Mouse (Mus musculus): ENCODE measurements around the gene Izumo1. TPM values are rescaled to one million over a fixed set of nuclear protein-coding genes. Genes with fewer than 3 reads are reported as not detected.

Gene Izumo1
- total RNA-seq, 2 experiments from 2014 or later, result 0.22 TPM; not detected in 1

DNA sequence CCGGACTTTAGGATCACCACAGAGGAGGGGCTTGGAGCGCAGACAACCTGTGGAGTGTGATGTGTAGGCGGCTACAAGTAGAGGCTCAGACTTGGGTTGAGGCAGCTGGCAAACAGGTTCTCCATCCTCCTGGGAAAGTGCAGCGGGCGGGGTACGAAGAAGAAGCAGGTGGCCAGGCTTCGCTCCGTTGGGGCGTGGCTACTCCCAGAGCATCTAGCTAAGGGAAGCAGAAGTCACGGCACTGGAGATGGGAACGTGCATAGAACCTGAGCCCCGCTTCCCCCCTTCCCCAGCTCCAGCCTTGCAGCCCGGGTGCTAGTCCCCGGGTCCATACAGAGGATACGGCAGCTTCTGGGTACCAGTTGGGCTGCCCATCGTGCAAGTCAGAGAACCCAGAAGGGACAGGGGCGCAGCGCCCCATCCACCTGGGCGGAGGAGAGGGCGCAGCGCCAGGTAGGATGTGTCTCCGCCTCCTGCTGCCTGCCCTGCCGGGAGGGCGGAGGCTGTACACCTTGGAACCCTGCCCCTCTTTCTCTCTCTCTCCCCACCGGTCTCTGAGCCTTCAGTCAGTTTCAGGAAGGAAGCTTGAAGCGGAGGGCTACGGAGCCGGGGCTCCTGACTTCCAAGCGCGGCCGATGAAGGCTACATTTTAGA lies 4.4 kb upstream of the Izumo1 start, which contains the start of gene Fut1:
Gene Fut1, plus strand, starts transcription at position 248 of the 654 bp plus-strand sequence.
- no peak for ATAC-seq (ENCODE audit: poor library complexity, severe bottlenecking)

DNA sequence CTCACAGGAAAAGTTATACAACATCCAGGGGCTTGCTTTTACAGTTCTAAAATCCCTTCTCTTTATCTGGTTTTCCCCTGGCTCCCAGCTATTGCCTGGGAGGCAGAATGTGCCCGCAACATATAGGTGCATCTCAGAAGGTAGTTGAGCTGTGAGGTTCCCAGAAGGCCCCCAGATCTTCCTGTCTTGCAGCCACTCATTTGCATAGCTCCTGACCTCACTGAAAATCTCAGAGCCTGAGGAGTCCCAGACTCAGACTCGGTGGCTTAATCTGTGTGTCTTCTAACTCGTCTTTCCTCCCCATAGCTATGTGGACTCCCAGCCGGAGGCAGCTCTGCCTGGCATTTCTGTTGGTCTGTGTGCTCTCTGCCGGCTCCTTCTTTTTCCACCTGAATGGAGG lies 3.3 kb upstream of the Izumo1 start:
- no peak for ATAC-seq (ENCODE audit: poor library complexity, severe bottlenecking)

DNA sequence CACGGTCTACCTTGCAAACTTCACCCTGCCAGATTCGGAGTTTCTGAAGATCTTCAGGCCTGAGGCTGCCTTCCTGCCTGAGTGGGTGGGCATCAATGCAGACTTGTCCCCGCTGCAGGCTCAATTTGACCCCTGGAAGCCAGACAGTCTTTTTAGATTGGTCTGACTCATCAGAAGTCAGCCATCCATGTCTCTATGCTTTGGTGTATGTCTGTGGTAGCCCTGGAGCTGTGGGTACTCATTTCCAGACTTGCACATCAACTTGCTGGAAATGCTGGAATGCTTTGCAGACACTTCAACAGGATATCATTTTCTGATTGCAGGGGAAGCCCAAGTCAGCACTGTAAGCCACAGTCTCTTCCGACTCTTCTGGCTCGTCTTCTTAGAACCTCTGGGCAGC lies 2.0 kb upstream of the Izumo1 start:
- no peak for ATAC-seq (ENCODE audit: poor library complexity, severe bottlenecking)

DNA sequence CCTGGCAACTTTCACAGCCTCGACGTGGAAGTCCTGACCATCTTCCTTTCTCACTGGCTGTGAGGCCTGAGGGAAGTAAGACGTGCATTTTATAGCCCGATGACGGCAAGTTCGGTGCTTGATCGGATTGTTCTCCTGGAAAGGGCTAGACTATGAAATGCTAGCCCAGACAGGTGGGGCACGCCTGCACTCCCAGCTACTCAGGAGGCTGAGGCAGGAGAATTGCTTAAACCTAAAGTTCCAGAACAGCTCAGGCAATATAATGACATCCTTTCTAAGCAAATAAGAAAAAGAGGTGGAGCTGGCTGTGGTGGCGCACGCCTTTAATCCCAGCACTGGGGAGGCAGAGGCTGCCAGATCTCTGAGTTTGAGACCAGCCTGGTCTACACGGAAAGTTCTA lies 1.9 kb downstream of the Izumo1 start:
- no peak for ATAC-seq (ENCODE audit: poor library complexity, severe bottlenecking)

DNA sequence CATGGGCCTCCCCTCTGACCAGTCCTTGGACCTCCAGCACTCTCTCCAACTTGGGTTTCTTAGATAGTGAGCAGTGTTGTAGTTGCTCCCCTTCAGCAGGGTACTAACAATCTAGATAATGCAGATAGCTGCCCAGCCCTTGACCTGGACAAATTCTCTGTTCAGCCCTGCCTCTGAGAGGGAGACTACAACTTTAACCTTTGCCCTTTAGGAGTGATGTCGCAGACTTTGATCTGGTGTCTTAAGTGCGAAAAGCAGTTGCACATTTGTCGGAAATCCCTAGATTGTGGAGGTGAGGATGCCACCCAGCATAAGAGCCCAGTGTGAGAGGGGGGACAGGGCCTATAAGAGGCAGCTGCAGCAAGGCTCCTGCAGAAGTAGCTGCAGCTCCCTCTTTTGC lies 3.1 kb downstream of the Izumo1 start:
- no peak for ATAC-seq (ENCODE audit: poor library complexity, severe bottlenecking)

DNA sequence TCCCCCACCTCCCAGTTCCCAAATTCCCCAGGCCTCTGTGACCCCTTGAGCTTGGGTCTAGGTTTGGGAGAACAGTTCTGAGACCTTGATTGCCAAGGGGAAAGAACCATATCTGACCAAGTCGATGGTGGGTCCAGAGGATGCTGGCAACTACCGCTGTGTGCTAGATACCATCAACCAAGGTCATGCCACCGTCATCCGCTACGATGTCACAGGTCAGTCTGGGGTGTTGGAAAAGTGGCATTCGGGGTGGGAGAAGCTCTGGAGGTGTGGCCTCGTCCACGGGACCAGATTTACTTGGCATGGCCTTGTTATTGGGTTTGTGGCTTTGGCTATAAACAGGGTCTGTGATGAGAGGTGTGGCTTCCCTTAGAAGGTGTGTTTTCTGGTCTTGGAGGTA lies 3.9 kb downstream of the Izumo1 start:
- no peak for ATAC-seq (ENCODE audit: poor library complexity, severe bottlenecking)

DNA sequence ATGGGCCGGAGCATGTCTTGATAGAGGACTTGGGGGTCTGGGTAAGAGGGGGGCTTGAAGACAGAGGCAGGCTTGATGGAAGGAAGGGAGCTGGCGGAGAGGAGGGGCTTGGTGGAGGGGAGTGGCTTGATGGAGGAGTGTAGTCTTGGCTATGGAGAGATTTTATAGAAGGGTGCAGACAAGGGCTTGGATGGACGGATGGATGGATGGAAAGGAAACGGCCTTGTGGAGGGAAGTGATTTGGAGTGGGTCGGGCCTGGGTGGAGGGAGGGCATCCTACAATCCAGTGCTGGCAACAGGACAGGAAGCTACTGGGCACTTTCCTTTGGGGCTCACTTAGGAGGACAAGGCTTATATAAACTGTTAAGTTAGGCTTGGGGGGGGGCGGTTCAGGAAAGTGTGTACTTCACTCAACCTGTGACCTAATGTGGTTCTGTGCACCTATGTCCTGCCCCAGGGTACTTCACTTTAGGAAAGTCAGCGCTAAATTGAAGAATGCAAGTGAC lies 5.0 kb downstream of the Izumo1 start:
- ATAC-seq (ENCODE audit: poor library complexity, severe bottlenecking), result no peak

DNA sequence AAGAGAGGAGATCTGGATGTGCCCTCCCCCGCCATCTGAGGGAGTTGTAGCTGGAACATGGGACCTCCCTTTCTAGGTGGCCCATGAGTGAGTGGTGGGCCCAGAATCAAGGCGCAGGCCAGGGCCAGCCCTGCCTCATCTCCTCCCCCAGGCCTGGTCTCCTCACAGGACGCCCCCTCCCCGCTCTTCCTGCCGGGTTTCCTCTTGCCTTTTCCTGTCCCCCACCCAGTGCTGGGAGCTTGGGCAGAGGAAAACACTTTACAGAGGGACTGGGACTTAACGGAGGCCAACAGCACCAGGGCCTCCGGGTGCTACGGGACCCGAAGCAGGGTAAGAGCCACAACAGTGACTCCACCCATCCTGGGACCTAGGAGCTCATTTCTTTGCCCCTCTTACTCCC lies 5.7 kb downstream of the Izumo1 start, which contains the start of gene Rasip1:
Gene Rasip1, plus strand, starts transcription at position 228 of the 400 bp plus-strand sequence.
- no peak for ATAC-seq (ENCODE audit: poor library complexity, severe bottlenecking)

DNA sequence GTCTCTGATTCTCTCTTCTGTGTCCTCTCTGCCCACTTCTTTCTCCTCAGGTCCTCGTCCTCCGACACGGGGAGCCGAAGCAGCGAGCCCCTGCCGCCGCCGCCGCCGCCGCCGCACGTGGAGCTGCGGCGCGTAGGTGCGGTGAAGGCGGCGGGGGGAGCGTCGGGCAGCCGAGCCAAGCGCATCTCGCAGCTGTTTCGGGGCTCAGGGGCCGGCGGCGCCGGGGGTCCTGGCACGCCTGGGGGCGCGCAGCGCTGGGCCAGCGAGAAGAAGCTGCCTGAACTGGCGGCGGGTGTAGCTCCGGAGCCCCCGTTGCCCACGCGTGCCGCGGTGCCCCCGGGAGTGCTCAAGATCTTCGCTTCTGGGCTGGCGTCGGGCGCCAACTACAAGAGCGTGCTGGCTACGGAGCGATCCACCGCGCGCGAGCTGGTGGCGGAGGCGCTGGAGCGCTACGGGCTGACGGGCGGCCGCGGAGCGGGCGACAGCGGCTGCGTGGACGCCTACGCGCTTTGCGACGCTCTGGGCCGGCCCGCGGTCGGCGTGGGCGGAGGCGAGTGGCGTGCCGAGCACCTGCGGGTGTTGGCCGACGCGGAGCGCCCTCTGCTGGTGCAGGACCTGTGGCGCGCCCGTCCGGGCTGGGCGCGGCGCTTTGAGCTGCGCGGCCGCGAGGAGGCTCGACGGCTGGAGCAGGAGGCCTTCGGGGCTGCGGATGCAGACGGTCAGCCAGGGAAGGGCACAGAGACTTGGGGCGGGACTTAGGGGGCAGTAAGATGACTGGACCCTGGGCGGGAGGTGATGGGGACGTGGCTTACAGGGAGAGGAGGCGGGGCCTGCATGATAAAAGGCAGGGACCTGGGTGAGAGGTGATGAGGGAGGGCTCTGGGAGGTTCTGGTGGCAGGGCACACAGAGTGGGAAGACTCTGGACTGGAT lies 7.0 kb downstream of the Izumo1 start:
- ATAC-seq (ENCODE audit: poor library complexity, severe bottlenecking), result peak; percentile 99

DNA sequence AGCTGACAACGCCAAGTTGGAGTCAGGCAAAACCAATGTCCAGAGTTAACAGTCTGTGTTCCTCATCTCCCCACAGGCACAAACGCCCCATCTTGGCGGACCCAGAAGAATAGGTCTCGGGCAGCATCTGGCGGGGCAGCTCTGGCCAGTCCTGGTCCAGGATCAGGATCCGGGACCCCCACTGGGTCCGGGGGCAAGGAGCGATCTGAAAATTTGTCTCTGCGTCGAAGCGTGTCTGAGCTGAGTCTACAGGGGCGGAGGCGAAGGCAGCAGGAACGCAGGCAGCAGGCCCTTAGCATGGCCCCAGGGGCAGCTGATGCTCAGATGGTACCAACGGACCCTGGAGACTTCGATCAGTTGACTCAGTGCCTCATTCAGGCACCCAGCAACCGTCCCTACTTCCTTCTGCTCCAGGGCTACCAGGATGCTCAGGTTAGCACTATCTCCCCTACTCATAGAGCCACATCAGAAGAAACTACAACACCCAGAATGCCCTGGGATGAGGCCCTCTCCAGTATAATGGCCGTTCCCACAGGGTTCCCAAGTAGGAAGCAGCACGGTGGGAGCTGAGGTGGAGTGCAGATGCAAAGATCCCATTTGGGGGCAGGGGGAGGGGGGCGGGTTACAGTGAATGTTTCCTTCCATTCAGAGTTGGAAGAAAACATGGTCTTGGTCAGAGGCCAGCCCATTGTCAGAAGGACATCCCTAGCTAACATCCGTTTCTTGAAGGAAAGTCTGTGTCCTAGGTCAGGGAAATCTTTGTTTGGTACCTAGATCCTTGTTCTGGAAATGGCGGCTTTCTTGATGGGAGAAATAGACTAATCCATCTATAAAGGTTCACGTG lies 8.7 kb downstream of the Izumo1 start:
- ATAC-seq (ENCODE audit: poor library complexity, severe bottlenecking), result no peak

DNA sequence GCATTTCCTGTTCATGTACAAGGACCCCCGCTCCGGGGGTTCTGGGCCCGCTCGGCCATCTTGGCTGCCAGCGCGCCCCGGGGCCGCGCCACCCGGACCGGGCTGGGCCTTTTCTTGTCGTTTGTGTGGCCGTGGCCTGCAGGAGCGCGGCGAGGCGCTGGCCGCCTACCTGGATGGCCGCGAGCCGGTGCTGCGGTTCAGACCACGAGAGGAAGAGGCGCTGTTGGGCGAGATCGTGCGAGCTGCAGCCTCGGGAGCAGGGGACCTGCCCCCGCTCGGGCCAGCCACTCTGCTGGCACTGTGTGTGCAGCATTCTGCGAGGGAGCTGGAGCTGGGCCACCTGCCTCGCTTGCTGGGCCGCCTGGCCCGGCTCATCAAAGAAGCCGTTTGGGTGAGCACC lies 10.9 kb downstream of the Izumo1 start:
- ATAC-seq (ENCODE audit: poor library complexity, severe bottlenecking), result no peak

DNA sequence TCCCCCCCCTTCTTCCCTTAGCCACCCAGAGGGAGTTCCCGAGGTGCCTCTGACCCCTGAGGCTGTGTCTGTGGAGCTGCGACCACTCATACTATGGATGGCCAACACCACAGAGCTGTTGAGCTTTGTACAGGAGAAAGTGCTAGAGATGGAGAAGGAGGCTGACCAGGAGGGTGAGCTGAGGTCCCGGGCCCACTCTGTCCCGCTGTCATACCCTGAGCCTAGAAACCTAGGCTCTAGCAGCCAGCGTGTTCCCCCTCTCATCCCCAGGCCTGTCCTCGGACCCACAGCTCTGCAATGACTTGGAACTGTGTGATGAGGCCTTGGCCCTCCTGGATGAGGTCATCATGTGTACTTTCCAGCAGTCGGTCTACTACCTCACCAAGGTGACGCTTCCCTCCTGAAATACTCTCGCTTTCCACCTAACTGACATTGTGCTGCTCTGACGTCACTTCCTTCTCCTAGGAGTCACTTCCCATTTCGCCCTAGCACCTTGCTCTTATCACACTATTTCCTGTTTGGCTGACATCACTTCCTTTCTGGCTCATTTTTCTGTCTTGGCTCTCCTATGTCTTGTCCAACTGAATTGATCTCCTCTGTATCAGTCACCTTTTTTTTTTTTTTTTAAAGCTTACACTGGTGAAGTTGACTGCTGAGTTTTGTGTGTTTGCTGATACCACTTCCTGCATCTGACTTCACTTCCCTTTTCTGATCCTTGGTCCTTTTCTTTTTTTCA lies 13.5 kb downstream of the Izumo1 start:
- peak; percentile 96 for ATAC-seq (ENCODE audit: poor library complexity, severe bottlenecking)

DNA sequence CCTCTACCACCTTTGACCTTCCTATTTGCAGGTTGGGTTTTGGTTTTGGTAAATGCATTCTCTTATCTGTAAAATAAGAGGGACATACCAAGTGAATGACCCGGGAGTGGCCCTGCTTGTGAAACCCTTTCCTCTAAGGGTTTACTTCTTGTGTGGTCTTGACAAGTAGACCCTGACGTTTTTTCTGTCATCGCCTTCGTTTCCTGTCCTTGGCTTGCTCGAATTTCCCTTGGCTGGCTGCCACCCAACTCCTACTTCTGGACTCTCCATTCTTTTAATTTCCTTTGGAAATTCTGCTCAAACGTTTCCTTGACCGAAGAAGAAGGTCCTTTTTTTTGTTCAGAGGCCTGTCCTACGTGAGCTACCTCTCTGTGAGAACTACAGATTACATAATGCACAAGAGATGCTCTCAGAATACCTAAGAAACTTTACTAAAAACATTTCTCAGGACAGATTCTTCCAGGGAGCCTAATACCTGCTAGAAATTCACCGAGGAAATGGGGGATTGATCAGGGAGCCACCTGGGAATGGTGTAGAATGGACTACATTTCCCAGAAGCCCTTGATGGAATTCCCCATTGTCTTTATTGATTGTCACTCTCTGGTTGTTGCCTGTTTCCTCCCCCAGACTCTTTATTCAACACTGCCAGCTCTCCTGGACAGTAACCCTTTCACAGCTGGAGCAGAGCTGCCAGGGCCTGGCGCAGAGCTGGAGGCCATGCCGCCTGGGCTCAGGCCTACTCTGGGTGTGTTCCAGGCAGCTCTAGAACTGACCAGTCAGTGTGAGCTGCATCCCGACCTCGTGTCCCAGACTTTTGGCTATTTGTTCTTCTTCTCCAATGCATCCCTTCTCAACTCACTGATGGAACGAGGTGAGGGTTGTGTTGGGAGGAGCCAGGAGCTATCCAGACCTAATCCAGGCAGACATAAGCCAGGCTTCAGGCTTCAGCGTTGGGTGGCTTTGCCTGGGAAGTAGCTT lies 14.4 kb downstream of the Izumo1 start:
- ATAC-seq (ENCODE audit: poor library complexity, severe bottlenecking), result no peak

DNA sequence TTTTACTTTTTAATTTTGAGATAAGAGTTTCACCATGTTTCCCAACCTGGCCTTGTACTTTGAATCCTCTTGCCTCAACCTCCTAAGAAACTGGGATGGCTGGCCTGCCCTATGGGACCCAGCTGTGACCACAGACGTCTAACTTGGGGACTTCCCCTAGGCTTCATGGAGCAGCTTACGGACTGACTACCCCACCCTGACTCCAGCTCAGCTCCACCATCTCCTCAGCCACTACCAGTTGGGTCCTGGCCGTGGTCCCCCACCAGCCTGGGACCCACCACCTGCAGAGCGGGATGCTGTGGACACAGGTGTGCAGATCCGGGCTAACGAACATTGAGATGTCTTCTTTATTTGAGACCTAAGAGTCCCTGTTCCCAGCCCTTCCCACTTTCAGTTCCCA lies 16.1 kb downstream of the Izumo1 start:
- no peak for ATAC-seq (ENCODE audit: poor library complexity, severe bottlenecking)

DNA sequence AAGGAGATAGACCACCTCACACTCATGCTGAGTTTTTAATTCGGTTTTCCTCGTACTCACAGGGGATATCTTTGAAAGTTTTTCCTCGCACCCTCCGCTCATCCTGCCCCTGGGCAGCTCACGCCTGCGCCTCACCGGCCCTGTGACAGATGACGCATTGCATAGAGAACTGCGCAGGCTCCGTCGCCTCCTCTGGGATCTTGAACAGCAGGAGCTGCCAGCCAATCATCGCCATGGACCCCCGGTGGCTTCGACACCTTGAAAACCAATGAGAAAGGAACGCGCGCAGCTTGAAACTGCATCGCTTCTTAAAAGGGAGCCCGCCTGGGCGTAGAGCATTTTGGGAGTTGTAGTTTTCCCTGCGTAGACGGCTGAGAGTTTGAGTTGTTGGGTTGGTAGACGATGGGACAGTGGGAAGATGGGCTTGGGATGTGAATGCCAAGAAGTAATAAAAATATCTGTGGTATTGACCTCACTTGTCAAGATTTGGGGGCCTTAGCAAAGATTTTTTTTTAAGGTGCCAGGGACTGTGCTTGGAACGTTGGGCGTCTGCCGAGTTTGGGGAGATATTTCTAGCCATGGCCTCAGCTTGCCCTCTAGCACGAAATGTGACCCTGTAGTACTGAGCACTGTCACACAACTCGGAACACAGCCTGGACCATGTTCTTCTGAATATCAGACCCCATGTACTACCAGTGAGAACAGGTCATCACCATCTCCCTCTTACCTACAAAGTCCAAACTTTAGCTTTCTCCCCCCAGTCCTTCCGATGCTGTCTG lies 17.2 kb downstream of the Izumo1 start:
- ATAC-seq (ENCODE audit: poor library complexity, severe bottlenecking), result no peak

DNA sequence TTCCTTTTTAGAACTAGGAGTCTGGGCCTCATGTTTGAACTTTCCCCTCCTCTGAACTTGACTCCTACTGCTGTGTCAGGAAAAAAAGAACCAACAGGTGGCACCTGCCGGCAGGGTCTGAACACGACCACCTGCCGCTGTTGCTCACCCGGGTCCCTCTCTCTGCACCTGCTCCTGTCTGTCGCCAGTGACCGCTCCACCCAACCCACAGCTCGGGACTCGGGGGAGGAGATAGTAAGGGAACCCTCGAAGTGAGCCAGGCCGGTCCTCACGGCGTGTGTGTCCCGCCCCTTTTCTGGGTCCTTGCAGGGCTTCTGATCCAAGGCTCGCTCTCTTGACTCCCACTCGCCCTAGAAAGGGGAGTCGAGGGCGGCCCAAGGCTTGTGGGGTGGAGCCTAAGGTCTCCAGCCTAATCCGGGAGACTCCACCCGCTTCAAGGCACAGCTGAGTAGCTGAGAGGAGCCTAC lies 18.0 kb downstream of the Izumo1 start, which contains the start of gene Mamstr:
Gene Mamstr, plus strand, starts transcription at position 417 of the 467 bp plus-strand sequence.
- no peak for ATAC-seq (ENCODE audit: poor library complexity, severe bottlenecking)

DNA sequence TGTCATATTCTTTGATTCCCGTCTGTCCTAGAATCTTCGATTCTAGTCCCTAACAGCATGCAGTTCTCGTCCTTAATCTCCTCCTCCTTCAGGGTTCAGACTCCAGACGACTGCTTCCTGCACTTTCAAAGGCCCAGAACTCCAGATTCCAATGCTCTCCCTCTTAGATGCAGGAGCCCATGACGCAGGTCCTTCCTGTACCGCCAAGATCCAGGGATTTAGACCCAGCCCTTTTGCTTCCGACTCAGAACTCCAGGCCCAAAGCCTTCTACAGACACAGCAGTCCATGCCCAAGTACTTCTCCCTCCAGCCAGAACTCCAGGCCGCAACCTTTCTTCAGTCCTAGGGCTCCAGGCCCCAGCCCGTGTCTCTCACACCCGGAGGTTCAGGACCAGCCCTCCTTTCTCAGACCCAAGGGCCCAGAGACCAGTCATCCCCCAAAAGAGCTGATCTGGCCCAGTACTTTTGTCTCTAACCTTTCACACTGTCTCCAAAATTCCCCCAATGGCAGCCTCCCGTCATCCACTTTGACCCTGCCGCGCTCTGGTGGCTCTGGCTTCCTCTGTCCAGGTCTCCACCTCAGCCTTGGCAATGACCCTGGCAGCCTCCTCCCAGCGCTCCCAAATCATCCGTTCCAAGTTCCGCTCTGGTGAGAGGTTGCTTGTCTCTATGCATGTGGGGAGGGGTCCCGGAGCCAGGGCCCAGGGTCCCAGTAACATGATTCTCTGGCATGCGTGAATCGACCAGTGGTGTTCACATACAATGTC lies 18.8 kb downstream of the Izumo1 start:
- no peak for ATAC-seq (ENCODE audit: poor library complexity, severe bottlenecking)
